Mouse (Mus musculus) testis, postnatal 14 days (tissue): ENCODE measurements at regions not wholly inside any gene's neighbourhood (a gene's known extent, or its start where the extent isn't known, plus 50 kb on each side); places are given as distances from the start of the nearest gene placed in this dataset.

Experiments used
- DNase-seq: peaks from one replicate; pipeline ENCODE4 v3.0.0; 2021; ENCODE audit warnings: low spot score

DNA sequence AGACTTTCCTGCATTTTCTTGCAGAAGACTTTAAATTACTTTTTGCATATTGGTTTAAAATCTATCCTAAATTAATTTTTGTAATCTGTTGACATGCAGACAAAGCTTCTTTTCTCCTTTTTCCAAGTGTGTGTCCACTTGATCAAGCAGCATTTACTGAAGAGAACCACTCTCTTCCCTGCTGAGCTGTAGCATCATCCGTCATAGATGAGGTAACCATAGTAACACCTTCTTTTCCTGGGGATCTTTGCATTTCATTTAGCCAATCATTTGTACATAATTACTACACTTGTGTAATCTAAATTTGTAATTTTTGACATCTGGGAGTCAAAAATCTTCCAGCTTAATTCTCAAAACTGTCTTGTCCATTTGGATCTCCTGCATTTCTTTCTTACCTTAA lies 53.2 kb upstream of the Dnajc1 start:
- no peak for DNase-seq
